Mouse (Mus musculus) hindbrain, embryonic 15.5 days (tissue): Measurements from ENCODE around the gene Gpc6. TPM values are rescaled to one million over a fixed set of nuclear protein-coding genes. Genes with fewer than 3 reads are reported as not detected.

Source experiments
- ATAC-seq: fragments of 200-750 bp; cut with Nextera tagmentation; 2 replicates; pipeline ENCODE4 v1.8.0; 2017; ENCODE audit warnings: low read depth, moderate number of reproducible peaks, moderate TSS enrichment; ENCODE audit not compliant: low FRiP score
- H3K27ac ChIP-seq: fragments of 300-500 bp; sonication (generic); replicated peaks from 2 replicates; pipeline ENCODE4 v1.5.1; 2015; ENCODE audit warnings: mild to moderate bottlenecking, inconsistent platforms
- H3K27me3 ChIP-seq: fragments of 300-500 bp; sonication (generic); 2 replicates; pipeline ENCODE4 v1.6.1; 2015; ENCODE audit warnings: control low read depth, inconsistent platforms
- H3K36me3 ChIP-seq: fragments of 300-500 bp; sonication (generic); 2 replicates; pipeline ENCODE4 v1.6.1; 2015; ENCODE audit warnings: control low read depth, inconsistent platforms
- H3K4me1 ChIP-seq: fragments of 300-500 bp; sonication (generic); replicated peaks from 2 replicates; pipeline ENCODE4 v1.6.1; 2015; ENCODE audit warnings: control low read depth, inconsistent platforms
- H3K4me2 ChIP-seq: fragments of 300-500 bp; sonication (generic); 2 replicates; pipeline ENCODE4 v1.6.1; 2015; ENCODE audit warnings: moderate library complexity, mild to moderate bottlenecking, inconsistent platforms
- H3K4me3 ChIP-seq: fragments of 300-500 bp; sonication (generic); 2 replicates; pipeline ENCODE4 v1.5.1; 2015; ENCODE audit warnings: mild to moderate bottlenecking, inconsistent platforms
- H3K9ac ChIP-seq: fragments of 300-500 bp; sonication (generic); 2 replicates; pipeline ENCODE4 v1.6.1; 2015; ENCODE audit warnings: inconsistent platforms
- H3K9me3 ChIP-seq: fragments of 300-500 bp; sonication (generic); 2 replicates; pipeline ENCODE4 v1.6.1; 2016; ENCODE audit warnings: control low read depth, inconsistent platforms
- WGBS: fragments of 180-500 bp; shearing (Covaris S2); methylation state at CpG from one replicate; pipeline ENCODE4 v1.1.7; 2015; 5-methylcytosine and 5-hydroxymethylcytosine counted together
- polyA plus RNA-seq: library from polyadenylated mRNA; unstranded; fragments of >200 nt; fragmentation: Nextera tagmentation; extraction: Ambion mirVana; gene quantifications from 2 replicates; pipeline ENCODE4 v1.2.1, GENCODE M21; 2015

The Gpc6 gene
- polyA plus RNA-seq, 1 experiment from 2014 or later: 19.6 TPM

GRCm38 (mm10) chr14:117716305-117716704, 791.2 kb downstream of the Gpc6 start:
- 95% methylated on average over 3 of the region's 3 CpGs for WGBS
- no peak for ATAC-seq
- no peaks in the 10 kb centered on the region for H3K36me3 ChIP-seq

GRCm38 (mm10) chr14:117728741-117729140, 803.6 kb downstream of the Gpc6 start:
- no peak for ATAC-seq
- no peak overlapping the region for H3K4me2 ChIP-seq
- no peaks in the 10 kb centered on the region for H3K9me3 ChIP-seq
- 88% methylated on average over 2 of the region's 2 CpGs for WGBS
- no peak overlapping the region for H3K9ac ChIP-seq
- H3K27me3 ChIP-seq: no peaks in the 10 kb centered on the region
- H3K4me1 ChIP-seq: no peaks in the 10 kb centered on the region
- H3K36me3 ChIP-seq: no peaks in the 10 kb centered on the region
- H3K27ac ChIP-seq: no peak overlapping the region
- no peak overlapping the region for H3K4me3 ChIP-seq

More at GRCm38 (mm10) chr14:117716305-117716704, 791.2 kb downstream of the Gpc6 start:
- Histone ChIP-seq H3K4me2 (no peak overlapping the region), H3K4me1 (no peaks in the 10 kb centered on the region), H3K27me3 (no peaks in the 10 kb centered on the region), H3K9me3 (no peaks in the 10 kb centered on the region), H3K4me3 (no peak overlapping the region), H3K9ac (no peak overlapping the region), H3K27ac (no peak overlapping the region)

GRCm38 (mm10) chr14:117755231-117755630, 830.1 kb downstream of the Gpc6 start:
- no peak overlapping the region for H3K27ac ChIP-seq
- 0 out of 2 replicates have a peak, but pooled peaks cover 3% of the 10 kb centered on the region for H3K4me1 ChIP-seq
- no peak for ATAC-seq
- no peaks in the 10 kb centered on the region; the same call in 1 of the 2 replicates for H3K27me3 ChIP-seq
- H3K9ac ChIP-seq: no peak overlapping the region
- no peaks in the 10 kb centered on the region for H3K36me3 ChIP-seq
- H3K4me2 ChIP-seq: no peak overlapping the region
- no peak overlapping the region for H3K4me3 ChIP-seq
- WGBS: 83% methylated on average over 7 of the region's 7 CpGs
- H3K9me3 ChIP-seq: no peaks in the 10 kb centered on the region

GRCm38 (mm10) chr14:117756505-117756904, 831.4 kb downstream of the Gpc6 start:
- no peaks in the 10 kb centered on the region; the same call in 1 of the 2 replicates for H3K27me3 ChIP-seq
- no peak overlapping the region for H3K4me3 ChIP-seq
- H3K27ac ChIP-seq: no peak overlapping the region
- H3K9ac ChIP-seq: no peak overlapping the region
- peaks cover 7% of the 10 kb centered on the region; the same call in 1 of the 2 replicates for H3K4me1 ChIP-seq
- no peak overlapping the region for H3K4me2 ChIP-seq
- ATAC-seq: no peak
- WGBS: 76% methylated on average over 7 of the region's 7 CpGs
- H3K36me3 ChIP-seq: no peaks in the 10 kb centered on the region
- H3K9me3 ChIP-seq: no peaks in the 10 kb centered on the region

- no peaks in the 10 kb centered on the region for H3K9me3 ChIP-seq
- H3K27me3 ChIP-seq: no peaks in the 10 kb centered on the region; the same call in 1 of the 2 replicates
- H3K4me1 ChIP-seq: peaks cover 7% of the 10 kb centered on the region; the same call in 1 of the 2 replicates
- H3K4me3 ChIP-seq: no peak overlapping the region
- no peak overlapping the region for H3K9ac ChIP-seq
- no peak overlapping the region for H3K4me2 ChIP-seq
- no peaks in the 10 kb centered on the region for H3K36me3 ChIP-seq
- 34% methylated on average over 6 of the region's 6 CpGs for WGBS
- no peak for ATAC-seq
- H3K27ac ChIP-seq: no peak overlapping the region
These were observed 832.8 kb downstream of the Gpc6 start for GRCm38 (mm10) chr14:117757790-117758358.

GRCm38 (mm10) chr14:117760830-117761517, 835.9 kb downstream of the Gpc6 start:
- H3K4me3 ChIP-seq: no peak overlapping the region
- no peaks in the 10 kb centered on the region; the same call in 1 of the 2 replicates for H3K27me3 ChIP-seq
- H3K9ac ChIP-seq: no peak overlapping the region
- no peak overlapping the region for H3K4me2 ChIP-seq
- WGBS: 60% methylated on average over 4 of the region's 4 CpGs
- H3K36me3 ChIP-seq: no peaks in the 10 kb centered on the region
- H3K4me1 ChIP-seq: peaks cover 7% of the 10 kb centered on the region; the same call in 1 of the 2 replicates
- ATAC-seq: 0 out of 2 replicates have a peak, but pooled peaks have one; percentile 45
- no peaks in the 10 kb centered on the region for H3K9me3 ChIP-seq
- H3K27ac ChIP-seq: 0 out of 2 replicates have a peak overlapping the region, but pooled peaks have one; percentile 46

GRCm38 (mm10) chr14:117762934-117763333, 837.8 kb downstream of the Gpc6 start:
- Histone ChIP-seq H3K27ac (no peak overlapping the region), H3K9ac (no peak overlapping the region), H3K4me2 (no peak overlapping the region), H3K36me3 (no peaks in the 10 kb centered on the region), H3K27me3 (no peaks in the 10 kb centered on the region), H3K4me3 (no peak overlapping the region), H3K9me3 (no peaks in the 10 kb centered on the region), H3K4me1 (peaks cover 7% of the 10 kb centered on the region; the same call in 1 of the 2 replicates)
- ATAC-seq: no peak
- WGBS: 56% methylated on average over 5 of the region's 5 CpGs

- no peak for ATAC-seq
- no peak overlapping the region for H3K4me3 ChIP-seq
- H3K4me1 ChIP-seq: no peaks in the 10 kb centered on the region
These were observed 842.7 kb downstream of the Gpc6 start for GRCm38 (mm10) chr14:117767861-117768260.

GRCm38 (mm10) chr14:117768697-117769096, 843.6 kb downstream of the Gpc6 start:
- no peaks in the 10 kb centered on the region for H3K9me3 ChIP-seq
- WGBS: 90% methylated on average over 7 of the region's 7 CpGs
- H3K27me3 ChIP-seq: no peaks in the 10 kb centered on the region
- ATAC-seq: no peak
- no peak overlapping the region for H3K27ac ChIP-seq
- H3K4me1 ChIP-seq: no peaks in the 10 kb centered on the region
- H3K9ac ChIP-seq: no peak overlapping the region
- no peak overlapping the region for H3K4me3 ChIP-seq
- H3K4me2 ChIP-seq: no peak overlapping the region
- no peaks in the 10 kb centered on the region for H3K36me3 ChIP-seq

More at GRCm38 (mm10) chr14:117767861-117768260, 842.7 kb downstream of the Gpc6 start:
- Histone ChIP-seq H3K27me3 (no peaks in the 10 kb centered on the region), H3K9ac (no peak overlapping the region), H3K9me3 (no peaks in the 10 kb centered on the region), H3K36me3 (no peaks in the 10 kb centered on the region), H3K4me2 (no peak overlapping the region), H3K27ac (no peak overlapping the region)
- 90% methylated on average over 4 of the region's 4 CpGs for WGBS

GRCm38 (mm10) chr14:117773373-117773772, 848.3 kb downstream of the Gpc6 start:
- H3K4me2 ChIP-seq: no peak overlapping the region
- 39% methylated on average over 2 of the region's 2 CpGs for WGBS
- ATAC-seq: 0 out of 2 replicates have a peak, but pooled peaks have one; percentile 15
- H3K27me3 ChIP-seq: no peaks in the 10 kb centered on the region
- H3K4me3 ChIP-seq: no peak overlapping the region
- no peak overlapping the region for H3K27ac ChIP-seq
- peaks cover 8% of the 10 kb centered on the region for H3K4me1 ChIP-seq
- H3K36me3 ChIP-seq: no peaks in the 10 kb centered on the region
- no peaks in the 10 kb centered on the region for H3K9me3 ChIP-seq
- H3K9ac ChIP-seq: no peak overlapping the region

- Histone ChIP-seq H3K27ac (no peak overlapping the region), H3K36me3 (no peaks in the 10 kb centered on the region), H3K27me3 (no peaks in the 10 kb centered on the region), H3K4me2 (no peak overlapping the region), H3K9me3 (no peaks in the 10 kb centered on the region), H3K4me1 (peaks cover 8% of the 10 kb centered on the region), H3K4me3 (no peak overlapping the region), H3K9ac (no peak overlapping the region)
- ATAC-seq: 0 out of 2 replicates have a peak, but pooled peaks have one; percentile 31
- WGBS: 47% methylated on average over 13 of the region's 13 CpGs
These were observed 852.9 kb downstream of the Gpc6 start for GRCm38 (mm10) chr14:117777866-117778500.
